In the genomic region with DNA sequence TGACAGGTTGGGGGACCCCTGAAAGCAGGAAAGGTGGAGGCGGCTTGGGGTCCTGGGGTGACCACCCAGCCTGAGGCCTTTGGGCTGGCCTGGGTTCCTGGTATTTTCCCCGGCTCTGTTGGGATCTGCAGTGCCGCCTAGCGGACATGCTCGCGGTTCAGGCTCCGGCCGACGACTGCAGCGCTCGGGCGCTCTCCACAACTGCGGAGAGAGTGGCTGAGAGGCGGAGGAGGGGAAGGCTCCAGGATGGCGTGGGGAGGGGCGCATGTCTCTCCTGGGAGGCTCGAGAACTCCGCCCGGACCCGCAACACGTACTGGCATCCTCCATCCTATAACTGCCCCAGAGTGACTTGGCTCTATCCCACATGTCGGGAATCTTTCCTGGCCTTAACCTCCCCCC, we compare ENCODE assay signal across 7 mouse cellular contexts. TPM values are rescaled to one million over a fixed set of nuclear protein-coding genes. Genes with fewer than 3 reads are reported as not detected.
DNase-seq lines count a peak whose midpoint lies in the region; ATAC-seq and TF ChIP-seq lines count a peak whose summit lies in the region.

No protein-coding gene starts in this region.

- H3K9ac ChIP-seq in limb, embryonic 14.5 days (ENCODE audit: low read depth, low read length, severe bottlenecking) = peak overlapping the region; percentile 80; the same call in 1 of the 2 replicates
- H3K9ac ChIP-seq in midbrain, embryonic 14.5 days (replicated peaks; ENCODE audit: low read length) = no peak overlapping the region
- H3K9ac ChIP-seq in stomach, embryonic 16.5 days (ENCODE audit: low read length) = peak overlapping the region; percentile 48

- ATAC-seq in limb, embryonic 14.5 days (ENCODE audit: low FRiP score, low read depth) = peak; percentile 77
- ATAC-seq in midbrain, embryonic 14.5 days (ENCODE audit: low FRiP score, low TSS enrichment) = peak; percentile 67; the same call in 1 of the 2 replicates
- ATAC-seq in stomach, embryonic 16.5 days (ENCODE audit: insufficient read depth, low FRiP score) = peak; percentile 89

- H3K27ac ChIP-seq in limb, embryonic 14.5 days (replicated peaks; ENCODE audit: low read depth, low read length) = 0 out of 2 replicates have a peak overlapping the region, but pooled peaks have one; percentile 27
- 0 out of 2 replicates have a peak overlapping the region, but pooled peaks have one; percentile 13 for H3K27ac ChIP-seq in midbrain, embryonic 14.5 days (replicated peaks; ENCODE audit: low read depth, low read length)
- H3K27ac ChIP-seq in stomach, embryonic 16.5 days (ENCODE audit: low read length) = peak overlapping the region; percentile 88

- peaks cover 3% of the 10 kb centered on the region; the same call in 1 of the 2 replicates for H3K27me3 ChIP-seq in limb, embryonic 14.5 days (ENCODE audit: control insufficient read depth, insufficient read depth, low read length)
- peaks cover 18% of the 10 kb centered on the region for H3K27me3 ChIP-seq in midbrain, embryonic 14.5 days (ENCODE audit: control insufficient read depth, insufficient read depth, low read length)
- no peaks in the 10 kb centered on the region for H3K27me3 ChIP-seq in stomach, embryonic 16.5 days (ENCODE audit: control insufficient read depth, insufficient read depth, low read length)

- H3K9me3 ChIP-seq in limb, embryonic 14.5 days (ENCODE audit: control insufficient read depth, low read length) = no peaks in the 10 kb centered on the region
- H3K9me3 ChIP-seq in midbrain, embryonic 14.5 days (ENCODE audit: control insufficient read depth, low read length) = no peaks in the 10 kb centered on the region
- H3K9me3 ChIP-seq in stomach, embryonic 16.5 days (replicated peaks; ENCODE audit: control insufficient read depth, low read length) = peaks cover 4% of the 10 kb centered on the region; the same call in 1 of the 2 replicates

- 2% methylated on average over 22 of the region's 22 CpGs for WGBS in limb, embryonic 14.5 days
- under 1% methylated on average over 22 of the region's 22 CpGs for WGBS in midbrain, embryonic 14.5 days
- WGBS in stomach, embryonic 16.5 days = under 1% methylated on average over 22 of the region's 22 CpGs

- H3K4me2 ChIP-seq in limb, embryonic 14.5 days (replicated peaks; ENCODE audit: low read depth, low read length, severe bottlenecking) = peak overlapping the region; percentile 36; the same call in 1 of the 2 replicates
- H3K4me2 ChIP-seq in midbrain, embryonic 14.5 days (ENCODE audit: low read length) = peak overlapping the region; percentile 88
- peak overlapping the region; percentile 94 for H3K4me2 ChIP-seq in stomach, embryonic 16.5 days (ENCODE audit: low read depth, low read length)

- TF ChIP-seq POLR2A in limb, embryonic 14.5 days (IDR thresholded peaks at IDR 0.05; ENCODE audit: borderline replicate concordance, extremely low read depth, insufficient read depth, insufficient read length) = peak; percentile 59; the same call in 1 of the 2 replicates

- peak overlapping the region; percentile 47 for H3K4me3 ChIP-seq in limb, embryonic 14.5 days (replicated peaks; ENCODE audit: low read length)
- 0 out of 2 replicates have a peak overlapping the region, but pooled peaks have one; percentile 5 for H3K4me3 ChIP-seq in midbrain, embryonic 14.5 days (replicated peaks; ENCODE audit: low read depth, low read length)
- peak overlapping the region; percentile 34 for H3K4me3 ChIP-seq in stomach, embryonic 16.5 days (replicated peaks; ENCODE audit: low read length)

- H3K36me3 ChIP-seq in limb, embryonic 14.5 days (ENCODE audit: control insufficient read depth, insufficient read depth, low read length) = peaks cover 34% of the 10 kb centered on the region
- peaks cover 8% of the 10 kb centered on the region; the same call in 1 of the 2 replicates for H3K36me3 ChIP-seq in midbrain, embryonic 14.5 days (ENCODE audit: control insufficient read depth, insufficient read depth, low read length)
- H3K36me3 ChIP-seq in stomach, embryonic 16.5 days (ENCODE audit: control insufficient read depth, insufficient read depth, low read length) = 0 out of 2 replicates have a peak, but pooled peaks cover 5% of the 10 kb centered on the region

- H3K4me1 ChIP-seq in limb, embryonic 14.5 days (ENCODE audit: control insufficient read depth, insufficient read depth, low read length) = peaks cover 12% of the 10 kb centered on the region; the same call in 1 of the 2 replicates
- H3K4me1 ChIP-seq in midbrain, embryonic 14.5 days (ENCODE audit: control insufficient read depth, insufficient read depth, low read length) = peaks cover 27% of the 10 kb centered on the region
- H3K4me1 ChIP-seq in stomach, embryonic 16.5 days (ENCODE audit: control insufficient read depth, insufficient read depth, low read length) = peaks cover 12% of the 10 kb centered on the region

- peak; percentile 92 for DNase-seq in adrenal gland, postnatal 14 days
- peak; percentile 81 for DNase-seq in embryo, embryonic 11.5 days (ENCODE audit: low read depth, low spot score)
- DNase-seq in heart, adult 18-20 months = peak; percentile 74 to 86
- peak; percentile 80 for DNase-seq in kidney, adult 11 months
- DNase-seq in limb, embryonic 14.5 days (ENCODE audit: low spot score) = peak; percentile 84
- DNase-seq in midbrain, embryonic 14.5 days = peak; percentile 88

RNA-seq across cellular contexts. Expression of gene Zfp503, which starts 7.9 kb away (rescaled TPM):
- total RNA-seq in adrenal gland, postnatal 14 days (2021) = 22.3 and 24.3 TPM in 2 replicates
- total RNA-seq in heart, adult 18-20 months (2021) = 1 to 10 TPM; 1.2 to 2.0 TPM
- 45.1 and 73.1 TPM in 2 replicates for polyA plus RNA-seq in limb, embryonic 14.5 days (2012; rRNA removed)
- 15.3 and 17.6 TPM in 2 replicates for polyA plus RNA-seq in limb, embryonic 14.5 days (2014; fragmentation: Nextera tagmentation; extraction: Ambion mirVana)
- polyA plus RNA-seq in midbrain, embryonic 14.5 days (2014; fragmentation: Nextera tagmentation; extraction: Ambion mirVana) = 4.4 and 5.0 TPM in 2 replicates
- polyA plus RNA-seq in stomach, embryonic 16.5 days (2015; fragmentation: Nextera tagmentation; extraction: Ambion mirVana) = 7.1 and 10.1 TPM in 2 replicates

RNA-seq across cellular contexts. Expression of gene Lrmda, which starts 38.0 kb away (rescaled TPM):
- 3.8 and 4.2 TPM in 2 replicates for total RNA-seq in adrenal gland, postnatal 14 days (2021)
- 1 to 10 TPM; 1.5 to 2.4 TPM for total RNA-seq in heart, adult 18-20 months (2021)
- polyA plus RNA-seq in limb, embryonic 14.5 days (2012; rRNA removed) = 0.08 and 0.13 TPM in 2 replicates
- 0.35 and 0.72 TPM in 2 replicates for polyA plus RNA-seq in limb, embryonic 14.5 days (2014; fragmentation: Nextera tagmentation; extraction: Ambion mirVana)
- 0.42 TPM in 1 of 2 replicates, not detected in the other for polyA plus RNA-seq in midbrain, embryonic 14.5 days (2014; fragmentation: Nextera tagmentation; extraction: Ambion mirVana)
- polyA plus RNA-seq in stomach, embryonic 16.5 days (2015; fragmentation: Nextera tagmentation; extraction: Ambion mirVana) = 0.86 and 0.94 TPM in 2 replicates

Comparison
In these comparisons a context has a peak if more than half of its experiments do, and no peak if none do; other contexts are left out.
1. Peak in every context shown above with its lines: DNase-seq, ATAC-seq, H3K4me3 ChIP-seq and H3K27ac ChIP-seq.
2. H3K27ac ChIP-seq: peak in every context shown above with its lines; median percentile 88 in stomach, embryonic 16.5 days; 27 in limb, embryonic 14.5 days; 13 in midbrain, embryonic 14.5 days.
3. H3K4me2 ChIP-seq: peak in every context shown above with its lines; median percentile 94 in stomach, embryonic 16.5 days; 88 in midbrain, embryonic 14.5 days; 36 in limb, embryonic 14.5 days.